Comparison of ENCODE assay signal across 26 mouse cellular contexts in genomic region chr17:45940121-45940813, GRCm38 (mm10).
A peak's percentile ranks its signal among the peaks of the same experiment; 100 is the strongest.
DNase-seq lines count a peak whose midpoint lies in the region; ATAC-seq and TF ChIP-seq lines count a peak whose summit lies in the region.
"Had no signal": no experiment of that assay in that cellular context is flagged by ENCODE, and none has a peak within 500 bp of the region (broad histone marks: within the 10 kb centered on the region; RNA-seq: fewer than 3 reads in every experiment).

No protein-coding gene starts in this region.

- no peak overlapping the region for H3K4me3 ChIP-seq in liver, adult 2 months (ENCODE audit: insufficient read depth, low read depth, low read length)
- no peak overlapping the region for H3K4me3 ChIP-seq in C2C12 (ENCODE audit: insufficient read depth, poor library complexity, severe bottlenecking)
- no peak overlapping the region for H3K4me3 ChIP-seq in MEL (ENCODE audit: control insufficient read depth in 1 of 2, insufficient read depth in 1 of 2, low read depth in 2 of 2, low read length in 2 of 2)
- H3K4me3 ChIP-seq: embryonic facial prominence, embryonic 13.5 days; erythroblast, embryonic 14.5 days; gastrocnemius, adult 2 months; hindbrain, embryonic 10.5 days; limb, embryonic 12.5 days; liver, embryonic 13.5 days; midbrain, embryonic 15.5 days; neural tube, embryonic 13.5 days had no signal

- TF ChIP-seq POLR2A in liver, adult 2 months (IDR thresholded peaks at IDR 0.05; ENCODE audit: extremely low read depth, insufficient read depth, low read length) = no peak
- TF ChIP-seq POLR2A in MEL (IDR thresholded peaks at IDR 0.05; ENCODE audit: control insufficient read depth in 1 of 2, insufficient read depth in 1 of 2, low read depth in 1 of 2, low read length in 2 of 2, poor library complexity in 1 of 2) = no peak

- TF ChIP-seq CTCF in liver, adult 2 months (IDR thresholded peaks at IDR 0.05; ENCODE audit: low read depth, low read length) = no peak
- TF ChIP-seq CTCF in C2C12 (IDR thresholded peaks at IDR 0.05; ENCODE audit: control insufficient read depth, insufficient read depth, insufficient read length) (no peak), MEL (IDR thresholded peaks at IDR 0.05 in 2 of 3, conservative IDR thresholded peaks at IDR 0.05 in 1 of 3; ENCODE audit: control insufficient read depth in 1 of 3, insufficient read depth in 1 of 3, low read depth in 2 of 3, low read length in 3 of 3, poor library complexity in 1 of 3, severe bottlenecking in 1 of 3) (no peak)

- WGBS in liver, adult 2 months = 68% methylated on average over 16 of the region's 16 CpGs

- no peaks in the 10 kb centered on the region for H3K27me3 ChIP-seq in liver, adult 2 months (ENCODE audit: control insufficient read depth, insufficient read depth, low read length)
- H3K27me3 ChIP-seq in C2C12 (ENCODE audit: control insufficient read depth, insufficient read depth, insufficient read length) (no peaks in the 10 kb centered on the region), MEL (ENCODE audit: control insufficient read depth in 1 of 2, insufficient read depth in 2 of 2, low read length in 2 of 2) (no peaks in the 10 kb centered on the region; a peak in 1 of 4 replicates)
- H3K27me3 ChIP-seq: embryonic facial prominence, embryonic 13.5 days; liver, embryonic 13.5 days; midbrain, embryonic 15.5 days had no signal

- H3K27ac ChIP-seq in liver, adult 2 months (replicated peaks; ENCODE audit: insufficient read depth, low read depth, low read length) = no peak overlapping the region
- H3K27ac ChIP-seq in MEL (ENCODE audit: control insufficient read depth, low read depth, low read length) = no peak overlapping the region
- H3K27ac ChIP-seq: embryonic facial prominence, embryonic 13.5 days; gastrocnemius, adult 2 months; liver, embryonic 13.5 days; midbrain, embryonic 15.5 days; neural tube, embryonic 13.5 days had no signal

- H3K79me2 ChIP-seq in liver, adult 2 months (ENCODE audit: control insufficient read depth, insufficient read depth, low read length) = no peaks in the 10 kb centered on the region
- H3K79me2 ChIP-seq in C2C12 (ENCODE audit: control insufficient read depth, insufficient read depth) (no peaks in the 10 kb centered on the region), MEL (ENCODE audit: control insufficient read depth, insufficient read depth, low read length, poor library complexity) (no peaks in the 10 kb centered on the region)

- TF ChIP-seq EP300 in MEL (IDR thresholded peaks at IDR 0.05; ENCODE audit: low read depth in 1 of 2, low read length in 2 of 2) = no peak

- no peak overlapping the region for H3K9ac ChIP-seq in liver, adult 2 months (ENCODE audit: low read depth, low read length)
- no peak overlapping the region for H3K9ac ChIP-seq in MEL (ENCODE audit: control insufficient read depth, low read depth, low read length, poor library complexity, severe bottlenecking)
- H3K9ac ChIP-seq: embryonic facial prominence, embryonic 13.5 days; limb, embryonic 12.5 days; liver, embryonic 13.5 days; midbrain, embryonic 15.5 days; neural tube, embryonic 13.5 days had no signal

- ATAC-seq in megakaryocyte progenitor cell, adult 5-6 weeks (replicated peaks; ENCODE audit: poor library complexity) = peak; percentile 42; the same call in 1 of the 2 replicates
- no peak for ATAC-seq in erythroid progenitor cell, adult 5-6 weeks (replicated peaks; ENCODE audit: low FRiP score, poor library complexity, severe bottlenecking)
- ATAC-seq: forebrain, embryonic 14.5 days; hindbrain, embryonic 16.5 days; intestine, embryonic 16.5 days; lung, postnatal 0 days; midbrain, embryonic 15.5 days had no signal

- TF ChIP-seq RAD21 in MEL (IDR thresholded peaks at IDR 0.05; ENCODE audit: low read depth, low read length) = no peak

- DNase-seq in liver, adult 2 months (ENCODE audit: extremely low read depth, low read depth, low spot score) = peak; percentile 71
- DNase-seq in liver (no peak), MEL (ENCODE audit: low read depth, low spot score) (no peak)
- DNase-seq in cerebellum, postnatal 36 days = no peak
- DNase-seq: cerebellum, adult 2 months; cerebellum, postnatal 25 days; embryo, embryonic 11 days; gastrocnemius, adult 2 months; kidney, adult 9 months; kidney, postnatal 36 days; layer of hippocampus, postnatal 36 days; liver, embryonic 13.5 days; thymus, adult 2 months had no signal

- no peaks in the 10 kb centered on the region for H3K79me3 ChIP-seq in C2C12 (ENCODE audit: low read depth)

- H3ac ChIP-seq in C2C12 (ENCODE audit: control insufficient read depth, insufficient read length, low read depth) = no peak overlapping the region

- H3K36me3 ChIP-seq in liver, adult 2 months (ENCODE audit: control insufficient read depth, insufficient read depth, low read length) = no peaks in the 10 kb centered on the region
- H3K36me3 ChIP-seq in C2C12 (ENCODE audit: control insufficient read depth, insufficient read depth) (no peaks in the 10 kb centered on the region), MEL (ENCODE audit: control insufficient read depth in 1 of 2, insufficient read depth in 2 of 2, low read length in 2 of 2) (no peaks in the 10 kb centered on the region)
- H3K36me3 ChIP-seq: embryonic facial prominence, embryonic 13.5 days; hindbrain, embryonic 10.5 days; limb, embryonic 12.5 days; liver, embryonic 13.5 days; midbrain, embryonic 15.5 days; neural tube, embryonic 13.5 days had no signal

- H3K9me3 ChIP-seq in MEL (replicated peaks; ENCODE audit: insufficient read depth, low read length) = no peaks in the 10 kb centered on the region
- H3K9me3 ChIP-seq: embryonic facial prominence, embryonic 13.5 days; hindbrain, embryonic 10.5 days; limb, embryonic 12.5 days; liver, embryonic 13.5 days; midbrain, embryonic 15.5 days; neural tube, embryonic 13.5 days had no signal

- H3K4me1 ChIP-seq in liver, adult 2 months (ENCODE audit: control insufficient read depth, insufficient read depth, low read length) = no peaks in the 10 kb centered on the region
- H3K4me1 ChIP-seq in MEL (ENCODE audit: control insufficient read depth in 1 of 2, insufficient read depth in 2 of 2, low read length in 2 of 2) = no peaks in the 10 kb centered on the region
- H3K4me1 ChIP-seq: embryonic facial prominence, embryonic 13.5 days; liver, embryonic 13.5 days; midbrain, embryonic 15.5 days had no signal

TF ChIP-seq in C2C12, 6 proteins besides CTCF, POLR2A, EP300 and RAD21:
- TF ChIP-seq MYOD1 (IDR thresholded peaks at IDR 0.05; ENCODE audit: control insufficient read depth, insufficient read length, low read depth) (no peak), USF1 (IDR thresholded peaks at IDR 0.05; ENCODE audit: low read depth) (peak; percentile 63)

TF ChIP-seq in MEL, 35 proteins besides CTCF, POLR2A, EP300 and RAD21:
- TF ChIP-seq USF1 (IDR thresholded peaks at IDR 0.05; ENCODE audit: low read depth, low read length) (peak; percentile 70), POLR2AphosphoS5 (IDR thresholded peaks at IDR 0.05; ENCODE audit: borderline replicate concordance, low read depth, low read length) (no peak), GABPA (IDR thresholded peaks at IDR 0.05; ENCODE audit: low read depth, low read length) (no peak), TBP (IDR thresholded peaks at IDR 0.05; ENCODE audit: low read depth, low read length) (no peak), TCF12 (IDR thresholded peaks at IDR 0.05; ENCODE audit: low read depth, low read length) (no peak)
